Mouse (Mus musculus) heart, embryonic 11.5 days (tissue): ENCODE results near the gene Sqstm1. TPM values are rescaled to one million over a fixed set of nuclear protein-coding genes. Genes with fewer than 3 reads are reported as not detected.
"Not testable (repeated sequence)": the region's sequence is repeated elsewhere in the genome, so short reads cannot be mapped to it uniquely, and the experiment has no call there.

Experiments used
- ATAC-seq: fragments of 200-750 bp; cut with Nextera tagmentation; replicated peaks from 2 replicates; pipeline ENCODE4 v1.8.0; 2017; ENCODE audit warnings: moderate library complexity; ENCODE audit not compliant: insufficient number of reproducible peaks, low FRiP score, low TSS enrichment
- H3K27ac ChIP-seq: fragments of 300-500 bp; sonication (generic); 2 replicates; pipeline ENCODE4 v1.5.1; 2014; ENCODE audit warnings: mild to moderate bottlenecking, low read depth, low read length
- H3K27me3 ChIP-seq: fragments of 300-500 bp; sonication (generic); 2 replicates; pipeline ENCODE4 v1.6.1; 2014; ENCODE audit warnings: mild to moderate bottlenecking, low read length, mixed read lengths; ENCODE audit not compliant: control insufficient read depth, insufficient read depth
- H3K36me3 ChIP-seq: fragments of 300-500 bp; sonication (generic); 2 replicates; pipeline ENCODE4 v1.6.1; 2014; ENCODE audit warnings: mild to moderate bottlenecking, low read length, moderate library complexity, mixed read lengths; ENCODE audit not compliant: control insufficient read depth, insufficient read depth
- H3K4me1 ChIP-seq: fragments of 300-500 bp; sonication (generic); 2 replicates; pipeline ENCODE4 v1.6.1; 2014; ENCODE audit warnings: low read length; ENCODE audit not compliant: control insufficient read depth, insufficient read depth
- H3K4me2 ChIP-seq: fragments of 300-500 bp; sonication (generic); 2 replicates; pipeline ENCODE4 v1.6.1; 2014; ENCODE audit warnings: mild to moderate bottlenecking, moderate library complexity
- H3K4me3 ChIP-seq: fragments of 300-500 bp; sonication (generic); 2 replicates; pipeline ENCODE4 v1.5.1; 2014; ENCODE audit warnings: low read depth, low read length
- H3K9ac ChIP-seq: fragments of 300-500 bp; sonication (generic); 2 replicates; pipeline ENCODE4 v1.6.1; 2014; ENCODE audit warnings: mild to moderate bottlenecking, low read depth, low read length, moderate library complexity
- H3K9me3 ChIP-seq: fragments of 300-500 bp; sonication (generic); replicated peaks from 2 replicates; pipeline ENCODE4 v1.6.1; 2016; ENCODE audit warnings: low read length; ENCODE audit not compliant: control insufficient read depth
- WGBS: fragments of 180-500 bp; shearing (Covaris S2); extraction: QIAGEN DNeasy Blood & Tissue Kit; methylation state at CpG from one replicate; pipeline ENCODE4 v1.1.7; 2014; ENCODE audit not compliant: insufficient replicate concordance; 5-methylcytosine and 5-hydroxymethylcytosine counted together
- polyA plus RNA-seq: library from polyadenylated mRNA; unstranded; fragments of >200 nt; fragmentation: Nextera tagmentation; extraction: Ambion mirVana; gene quantifications from 2 replicates; pipeline ENCODE4 v1.2.1, GENCODE M21; 2014

Gene Sqstm1
- polyA plus RNA-seq, 1 experiment from 2014 or later: 159 TPM

DNA sequence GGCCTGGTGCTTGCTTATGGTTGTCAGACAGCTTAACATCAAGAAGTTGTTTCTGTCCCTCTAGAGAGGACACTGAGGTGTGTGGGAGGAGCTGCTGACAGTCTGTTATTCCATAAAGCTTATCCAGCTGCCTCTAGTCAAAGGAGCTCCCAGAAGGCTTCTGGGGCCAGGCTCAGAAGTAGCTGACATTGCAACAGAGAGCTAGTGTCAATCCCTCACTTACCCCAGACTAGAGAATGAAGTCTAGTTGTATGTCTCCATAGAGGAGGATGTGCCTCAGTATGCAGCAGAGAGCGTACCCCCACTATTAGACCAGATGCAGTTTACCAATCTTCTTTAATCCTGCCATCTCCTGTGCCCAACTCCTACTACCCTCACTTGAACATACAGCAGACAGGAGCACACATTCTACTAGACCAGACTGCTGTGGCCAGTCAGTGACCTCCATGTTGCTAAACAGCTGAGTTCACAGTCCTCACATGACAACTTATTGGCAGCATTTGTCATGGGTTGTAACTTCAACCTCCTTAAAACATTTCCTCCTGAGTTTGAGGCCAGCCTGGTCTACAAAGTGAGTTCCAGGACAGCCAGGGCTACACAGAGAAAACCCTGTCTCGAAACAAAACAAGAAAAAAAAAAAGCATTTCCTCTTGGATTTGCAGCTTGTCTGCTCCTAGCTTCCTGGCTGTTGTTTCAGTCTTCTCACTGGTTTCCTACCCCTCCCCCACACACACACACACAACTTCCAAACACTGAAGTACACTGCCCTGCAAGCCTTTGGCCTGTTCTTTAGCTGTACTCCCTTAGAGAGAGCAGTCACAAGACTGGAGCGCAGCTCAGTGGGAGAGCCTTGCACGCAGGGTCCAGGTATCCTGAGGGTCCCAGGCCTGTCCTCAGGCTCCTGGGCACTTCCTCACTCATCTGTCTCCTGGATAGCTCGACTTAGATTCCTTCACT lies 31.8 kb downstream of the Sqstm1 start:
- Histone ChIP-seq H3K4me1 (peaks cover 23% of the 10 kb centered on the region), H3K36me3 (no peaks in the 10 kb centered on the region), H3K9me3 (no peaks in the 10 kb centered on the region), H3K4me2 (no peak overlapping the region), H3K27me3 (no peaks in the 10 kb centered on the region), H3K9ac (no peak overlapping the region), H3K27ac (peak overlapping the region; percentile 12; the same call in 1 of the 2 replicates), H3K4me3 (no peak overlapping the region)
- WGBS: 71% methylated on average over 5 of the region's 5 CpGs
- ATAC-seq: no peak

DNA sequence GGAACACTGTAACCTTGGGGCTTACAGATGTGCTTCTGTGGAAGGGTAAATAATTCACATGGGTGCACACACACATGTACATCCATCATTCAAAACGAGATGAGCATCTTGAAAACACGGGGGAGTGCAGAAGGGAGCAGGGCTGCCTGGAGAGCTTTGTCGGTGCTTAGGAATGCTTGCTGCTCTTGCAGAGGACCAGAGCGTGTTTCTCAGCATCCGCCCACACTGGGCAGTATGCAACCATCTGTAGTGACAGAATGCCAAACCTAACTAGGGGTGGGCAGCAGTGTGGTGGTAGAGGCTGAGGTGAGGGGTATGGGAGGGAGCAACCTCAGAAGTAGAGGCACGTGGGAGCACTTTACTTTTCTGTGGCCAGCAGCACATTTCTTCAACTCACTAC lies 33.5 kb downstream of the Sqstm1 start:
- Histone ChIP-seq H3K27me3 (no peaks in the 10 kb centered on the region), H3K9me3 (no peaks in the 10 kb centered on the region), H3K4me1 (peaks cover 15% of the 10 kb centered on the region), H3K4me2 (no peak overlapping the region), H3K36me3 (no peaks in the 10 kb centered on the region), H3K4me3 (no peak overlapping the region), H3K9ac (no peak overlapping the region), H3K27ac (no peak overlapping the region)
- no peak for ATAC-seq
- 63% methylated on average over 6 of the region's 6 CpGs for WGBS

DNA sequence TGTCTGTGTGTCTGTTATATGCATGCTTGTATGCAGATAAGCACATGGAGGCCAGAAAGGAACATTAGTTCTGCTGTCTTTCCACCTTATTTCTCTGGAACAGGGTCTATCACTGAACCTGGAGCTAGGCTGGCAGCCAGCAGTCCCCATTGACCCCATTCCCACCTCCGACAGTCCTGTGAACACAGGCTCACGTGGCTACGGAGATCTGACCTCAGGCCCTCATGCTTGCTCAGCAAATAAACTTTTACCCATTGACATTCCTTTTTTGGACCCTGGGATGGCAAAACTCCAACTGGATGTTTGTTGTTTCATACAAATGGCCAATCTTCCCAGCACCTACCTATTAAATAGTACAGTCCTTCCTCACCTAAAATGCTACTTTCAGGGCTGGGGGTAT lies 34.3 kb downstream of the Sqstm1 start:
- ATAC-seq: no peak
- Histone ChIP-seq H3K4me2 (no peak overlapping the region), H3K27ac (no peak overlapping the region), H3K27me3 (no peaks in the 10 kb centered on the region), H3K4me1 (peaks cover 15% of the 10 kb centered on the region), H3K36me3 (peaks cover 6% of the 10 kb centered on the region; the same call in 1 of the 2 replicates), H3K4me3 (no peak overlapping the region), H3K9ac (no peak overlapping the region), H3K9me3 (no peaks in the 10 kb centered on the region)
- WGBS: 82% methylated on average over 3 of the region's 3 CpGs

DNA sequence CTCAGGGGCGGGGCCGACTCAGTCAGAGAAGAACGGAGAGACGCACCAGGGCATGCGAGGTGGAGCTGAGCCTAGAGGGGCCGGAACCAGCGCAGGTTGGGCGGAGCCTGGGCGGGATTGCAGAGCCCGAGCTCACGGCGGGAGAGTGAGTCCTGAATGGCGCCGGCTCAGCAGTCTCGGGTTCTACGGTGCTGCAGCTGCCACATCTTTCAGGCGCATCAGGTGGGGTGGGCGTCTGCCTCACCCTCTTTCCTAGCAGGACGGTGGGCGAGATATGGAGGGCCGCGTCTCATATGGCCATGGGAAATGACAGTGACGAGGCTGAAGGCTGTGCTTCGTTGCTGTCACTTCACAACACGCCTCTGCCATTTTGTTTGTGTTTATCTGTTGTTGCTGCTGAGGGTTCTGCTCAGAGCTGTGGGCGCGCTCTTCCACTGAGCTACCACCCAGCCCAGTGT lies 35.9 kb downstream of the Sqstm1 start:
- peaks cover 15% of the 10 kb centered on the region for H3K4me1 ChIP-seq
- no peaks in the 10 kb centered on the region for H3K27me3 ChIP-seq
- no peaks in the 10 kb centered on the region for H3K9me3 ChIP-seq
- peak overlapping the region; percentile 79 for H3K9ac ChIP-seq
- peak overlapping the region; percentile 89 for H3K4me2 ChIP-seq
- ATAC-seq: peak; percentile 97
- H3K27ac ChIP-seq: peak overlapping the region; percentile 67
- H3K4me3 ChIP-seq: peak overlapping the region; percentile 78
- WGBS: 0% methylated on average over 22 of the region's 27 CpGs
- H3K36me3 ChIP-seq: peaks cover 10% of the 10 kb centered on the region; the same call in 1 of the 2 replicates

DNA sequence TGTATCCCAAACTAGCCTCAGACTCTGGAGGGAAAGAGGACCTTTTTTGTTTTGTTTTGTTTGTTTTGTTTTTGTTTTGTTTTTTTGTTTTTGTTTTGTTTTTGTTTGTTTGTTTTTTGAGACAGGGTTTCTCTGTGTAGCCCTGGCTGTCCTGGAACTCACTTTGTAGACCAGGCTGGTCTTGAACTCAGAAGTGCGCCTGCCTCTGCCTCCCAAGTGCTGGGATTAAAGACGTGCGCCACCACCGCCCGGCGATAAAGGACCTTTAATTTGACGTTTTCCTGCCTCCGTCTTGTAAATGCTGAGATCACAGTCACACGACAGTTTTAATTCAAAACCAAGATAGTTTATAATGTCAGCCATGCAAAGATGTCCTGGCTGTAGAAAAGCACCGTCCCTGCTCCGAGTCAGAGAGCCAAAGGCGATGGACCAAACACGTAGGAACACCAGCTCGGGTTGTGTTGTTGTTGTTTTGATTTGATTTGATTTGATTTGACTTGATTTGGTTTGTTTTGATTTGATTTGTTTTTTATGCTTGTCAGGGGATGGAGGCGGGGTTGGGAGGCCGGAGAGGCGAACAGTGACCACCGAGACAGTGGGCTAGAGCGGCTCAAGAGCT lies 36.4 kb downstream of the Sqstm1 start, which contains the start of gene Mrnip:
Gene Mrnip (plus strand): TSS at position 334 of the 619 bp plus-strand sequence.
- peak within 1 kb of the TSS; percentile 78 for H3K4me3 ChIP-seq
- H3K9me3 ChIP-seq, ATAC-seq, H3K27me3 ChIP-seq: not testable (repeated sequence)
- 5% methylated on average over 19 of the region's 19 CpGs for WGBS
- H3K36me3 ChIP-seq: peaks cover 10% of the 10 kb centered on the region
- H3K4me1 ChIP-seq: peaks cover 14% of the 10 kb centered on the region
- peak within 1 kb of the TSS; percentile 67 for H3K27ac ChIP-seq
- peak within 1 kb of the TSS; percentile 79 for H3K9ac ChIP-seq
- peak within 1 kb of the TSS; percentile 89 for H3K4me2 ChIP-seq

DNA sequence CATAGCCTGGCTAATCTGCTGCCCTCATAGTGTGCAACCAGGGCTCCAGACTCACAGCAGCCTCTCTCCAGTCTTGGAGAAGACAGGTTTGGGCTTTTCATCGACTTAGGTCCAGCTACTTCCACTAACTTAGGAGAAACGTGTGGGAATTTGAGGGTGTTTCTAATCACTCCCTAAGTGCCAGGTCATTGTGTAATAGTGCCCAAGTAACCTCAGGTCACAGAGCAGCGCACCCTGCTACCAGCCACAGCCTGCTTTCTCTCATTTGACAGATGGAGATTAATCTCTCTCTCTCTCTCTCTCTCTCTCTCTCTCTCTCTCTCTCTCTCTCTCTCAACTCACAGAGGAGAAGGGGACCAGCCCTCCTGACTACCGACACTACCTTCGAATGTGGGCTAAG lies 42.3 kb downstream of the Sqstm1 start:
- H3K4me2 ChIP-seq: no peak overlapping the region
- no peak overlapping the region for H3K27ac ChIP-seq
- H3K9me3 ChIP-seq: no peaks in the 10 kb centered on the region
- no peaks in the 10 kb centered on the region for H3K27me3 ChIP-seq
- no peak overlapping the region for H3K4me3 ChIP-seq
- 85% methylated on average over 5 of the region's 5 CpGs for WGBS
- H3K36me3 ChIP-seq: peaks cover 13% of the 10 kb centered on the region
- H3K4me1 ChIP-seq: no peaks in the 10 kb centered on the region
- no peak overlapping the region for H3K9ac ChIP-seq
- ATAC-seq: no peak

DNA sequence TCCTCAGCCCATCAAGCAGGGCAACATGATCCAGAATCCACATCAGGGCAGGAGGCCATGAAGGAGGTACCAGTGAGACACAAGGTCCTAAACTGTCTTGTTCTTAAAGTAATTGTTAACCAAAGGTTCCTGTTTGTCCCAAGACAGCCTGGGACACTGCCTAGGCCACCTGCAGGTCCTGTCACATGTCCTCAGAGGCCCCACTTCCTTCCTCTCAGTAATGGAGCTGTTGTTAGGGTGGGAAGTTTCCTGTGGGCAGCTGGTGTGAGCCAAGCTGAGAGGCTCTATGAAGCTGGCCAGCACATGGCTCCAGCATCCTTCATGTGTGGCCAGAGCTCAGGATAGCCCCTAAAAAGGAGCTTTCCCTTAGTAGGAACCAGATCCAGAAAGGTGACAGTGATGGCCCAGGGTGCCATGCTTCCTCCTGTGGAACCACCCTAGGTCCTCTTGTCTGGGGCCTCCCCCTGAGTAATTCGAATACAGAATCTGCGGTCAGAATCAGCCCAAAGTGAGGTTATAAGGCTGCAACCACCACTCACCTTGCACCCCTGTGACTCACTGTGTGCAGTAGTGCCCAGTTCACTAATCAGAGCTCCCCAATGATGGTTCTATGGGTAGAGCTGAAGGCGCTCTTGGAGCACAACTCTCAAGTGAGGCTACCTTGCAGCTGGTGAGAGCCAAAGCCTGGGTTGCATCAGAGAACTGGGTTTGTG lies 48.1 kb downstream of the Sqstm1 start:
- Histone ChIP-seq H3K4me3 (no peak overlapping the region), H3K4me2 (no peak overlapping the region), H3K36me3 (peaks cover 13% of the 10 kb centered on the region), H3K9me3 (no peaks in the 10 kb centered on the region), H3K27me3 (no peaks in the 10 kb centered on the region), H3K4me1 (no peaks in the 10 kb centered on the region), H3K9ac (no peak overlapping the region), H3K27ac (no peak overlapping the region)
- no peak for ATAC-seq
- WGBS: 92% methylated on average over 3 of the region's 3 CpGs

DNA sequence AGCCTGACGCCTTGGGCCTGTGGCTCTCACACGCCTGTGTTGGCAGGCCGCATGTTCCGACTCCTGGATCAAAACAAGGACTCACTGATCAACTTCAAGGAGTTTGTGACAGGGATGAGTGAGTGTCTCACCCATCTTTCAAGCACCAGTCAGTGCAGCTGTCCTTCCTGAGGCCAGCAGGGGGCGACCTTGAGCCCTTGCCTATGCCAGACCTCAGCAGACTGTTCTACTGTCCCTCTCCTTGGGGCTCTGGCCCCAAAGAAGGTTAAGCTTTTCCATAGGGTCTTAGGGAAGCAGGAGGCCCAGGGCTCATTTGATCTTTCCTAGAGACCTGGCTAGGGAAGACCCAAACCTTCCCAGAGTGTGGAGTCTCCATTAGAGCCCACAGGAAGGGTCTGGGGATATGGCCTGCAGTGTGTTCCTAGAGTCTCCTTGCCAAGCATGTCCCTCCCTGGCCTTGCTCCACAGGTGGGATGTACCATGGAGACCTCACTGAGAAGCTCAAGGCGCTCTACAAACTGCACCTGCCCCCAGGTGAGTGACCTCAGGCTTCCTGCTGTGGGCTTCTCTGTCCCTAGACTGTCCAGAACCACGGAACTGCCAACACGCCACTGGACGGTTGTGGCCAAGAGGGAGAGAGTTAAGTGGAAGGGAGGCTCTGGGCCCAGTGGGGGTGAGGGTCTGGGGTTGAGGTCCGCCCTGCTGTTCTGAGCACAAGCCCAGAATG lies 48.9 kb downstream of the Sqstm1 start:
- Histone ChIP-seq H3K36me3 (peaks cover 21% of the 10 kb centered on the region), H3K9me3 (no peaks in the 10 kb centered on the region), H3K27ac (no peak overlapping the region), H3K27me3 (no peaks in the 10 kb centered on the region), H3K4me2 (no peak overlapping the region), H3K9ac (no peak overlapping the region), H3K4me1 (no peaks in the 10 kb centered on the region), H3K4me3 (no peak overlapping the region)
- 60% methylated on average over 10 of the region's 10 CpGs for WGBS
- ATAC-seq: peak; percentile 39; the same call in 1 of the 2 replicates
